Mouse (Mus musculus): ENCODE measurements around the gene Gm21083. TPM values are rescaled to one million over a fixed set of nuclear protein-coding genes. Genes with fewer than 3 reads are reported as not detected.
"Not testable (repeated sequence)": the region's sequence is repeated elsewhere in the genome, so short reads cannot be mapped to it uniquely, and the experiment has no call there.

Gene Gm21083
- not detected for total RNA-seq (2021)
- long read RNA-seq, experiment 1: 0 reads
- long read RNA-seq, experiment 2: 0 reads

GRCm38 (mm10) chr5:15577033-15577432 lies at the start of gene Gm21083:
Gm21083 (plus strand) TSS chr5:15577333.
- DNase-seq: not testable (repeated sequence)

DNA sequence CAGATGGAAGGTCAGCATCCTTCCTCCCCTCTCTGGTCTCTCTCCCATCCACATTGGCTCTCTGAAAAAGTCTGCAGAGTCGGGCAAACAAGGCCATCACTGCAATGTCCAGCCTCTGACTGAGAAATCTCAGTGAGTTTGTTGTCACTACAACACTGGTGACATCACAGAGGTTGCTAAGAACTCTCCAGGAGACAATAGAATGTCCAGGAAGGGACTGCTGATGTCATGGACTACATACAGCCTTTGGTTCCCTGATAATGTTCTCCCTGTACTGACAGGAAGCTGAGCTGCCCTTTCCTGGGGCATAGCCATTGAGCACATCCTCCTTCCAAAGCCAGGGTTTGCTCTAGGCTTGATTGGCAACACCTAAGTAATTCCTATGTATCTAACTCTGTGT lies 48.0 kb upstream of the Gm21083 start, which contains the start of gene Gm21190:
TSS of gene Gm21190 (minus strand) at position 101 of the 400 bp plus-strand sequence.
- DNase-seq: not testable (repeated sequence)

- not testable (repeated sequence) for DNase-seq
These were observed 28.5 kb upstream of the Gm21083 start for GRCm38 (mm10) chr5:15548642-15549041.

- not testable (repeated sequence) for DNase-seq
These were observed 28.0 kb upstream of the Gm21083 start for GRCm38 (mm10) chr5:15549134-15549533.

GRCm38 (mm10) chr5:15549606-15550005 lies 27.5 kb upstream of the Gm21083 start:
- peak in 1 of 2 experiments; percentile 5 for DNase-seq

DNA sequence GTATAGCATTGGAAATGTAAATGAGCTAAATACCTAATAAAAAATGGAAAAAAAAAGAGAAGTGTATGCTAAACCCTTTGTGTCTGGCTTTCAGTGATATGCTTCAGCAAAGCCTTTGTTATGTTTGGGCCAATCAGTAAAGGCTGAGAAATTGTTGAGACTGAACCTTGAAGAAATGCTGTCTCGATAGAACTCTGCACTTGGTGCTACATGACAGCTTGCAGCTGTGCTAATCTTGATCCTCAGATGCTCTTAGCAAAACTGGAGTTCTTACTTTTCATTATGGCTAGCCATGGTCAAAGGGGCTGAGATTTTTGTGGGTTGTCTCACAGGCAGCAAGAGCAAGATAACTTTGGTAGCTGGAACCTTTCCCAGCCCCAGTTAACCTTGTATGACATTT lies 18.5 kb upstream of the Gm21083 start:
- DNase-seq: not testable (repeated sequence)

DNA sequence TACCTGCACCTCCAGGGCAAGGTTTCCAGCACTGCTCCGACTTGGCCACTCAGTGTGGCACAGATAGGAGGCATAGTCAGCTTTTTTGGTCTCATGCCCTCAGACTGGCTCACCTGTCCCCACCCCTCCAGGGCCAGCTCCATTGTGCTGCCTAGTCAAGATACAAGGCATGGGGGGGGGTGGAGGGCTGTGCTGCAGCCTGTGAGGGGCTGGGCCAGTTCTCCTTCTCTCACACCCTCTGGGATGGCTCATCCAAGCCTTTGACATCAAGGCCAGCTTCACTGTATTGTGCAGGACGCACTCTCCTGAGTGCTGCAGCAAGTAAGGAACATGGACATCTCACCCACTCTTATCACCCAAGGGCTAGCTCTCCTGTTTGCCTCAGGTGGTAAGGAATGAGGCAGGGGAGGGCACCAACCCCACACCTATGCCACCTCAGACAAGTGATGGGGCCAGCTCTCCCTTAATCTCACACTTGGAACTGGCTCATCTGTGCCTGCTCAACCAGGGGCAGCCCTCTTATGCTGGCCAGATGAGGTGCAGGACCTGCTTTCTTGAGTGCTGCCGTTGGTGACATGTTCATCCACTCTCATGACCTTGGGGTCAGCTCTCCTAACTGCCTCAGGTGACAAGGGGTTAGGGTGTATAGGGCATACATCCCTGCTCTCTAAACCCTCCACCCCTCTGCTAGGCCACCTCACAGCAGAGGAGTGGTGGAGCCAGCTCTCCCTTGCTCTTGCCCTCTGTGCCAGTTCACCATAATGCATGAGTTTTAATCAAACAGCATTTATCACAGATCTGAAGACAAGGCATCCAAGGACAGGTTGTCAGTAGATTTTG lies 15.5 kb upstream of the Gm21083 start:
- not testable (repeated sequence) for DNase-seq

- not testable (repeated sequence) for DNase-seq
These were observed 3.4 kb upstream of the Gm21083 start for GRCm38 (mm10) chr5:15573735-15574134.

- DNase-seq: peak; percentile 26 to 47
These were observed 9.2 kb downstream of the Gm21083 start for GRCm38 (mm10) chr5:15586351-15586750.

- not testable (repeated sequence) for DNase-seq
These were observed 11.2 kb downstream of the Gm21083 start for GRCm38 (mm10) chr5:15588291-15588690.

- DNase-seq: not testable (repeated sequence)
These were observed 13.5 kb downstream of the Gm21083 start for GRCm38 (mm10) chr5:15590635-15591034.

GRCm38 (mm10) chr5:15591577-15591976 lies 14.4 kb downstream of the Gm21083 start:
- DNase-seq: not testable (repeated sequence)

DNA sequence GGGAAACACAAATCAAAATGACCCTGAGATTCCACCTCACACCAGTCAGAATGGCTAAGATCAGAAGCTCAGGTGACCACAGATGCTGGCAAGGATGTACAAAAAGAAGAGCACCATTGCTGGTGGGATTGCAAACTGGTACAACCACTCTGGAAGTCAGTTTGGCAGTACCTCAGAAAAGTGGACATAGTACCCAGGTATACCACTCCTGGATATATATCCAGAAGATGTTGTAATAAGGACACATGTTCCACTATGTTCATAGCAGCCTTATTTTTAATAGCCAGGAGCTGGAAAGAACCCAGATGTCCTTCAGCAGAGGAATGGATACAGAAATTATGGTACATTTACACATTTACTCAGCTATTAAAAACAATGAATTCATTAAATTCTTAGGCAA lies 21.7 kb downstream of the Gm21083 start:
- not testable (repeated sequence) for DNase-seq

DNA sequence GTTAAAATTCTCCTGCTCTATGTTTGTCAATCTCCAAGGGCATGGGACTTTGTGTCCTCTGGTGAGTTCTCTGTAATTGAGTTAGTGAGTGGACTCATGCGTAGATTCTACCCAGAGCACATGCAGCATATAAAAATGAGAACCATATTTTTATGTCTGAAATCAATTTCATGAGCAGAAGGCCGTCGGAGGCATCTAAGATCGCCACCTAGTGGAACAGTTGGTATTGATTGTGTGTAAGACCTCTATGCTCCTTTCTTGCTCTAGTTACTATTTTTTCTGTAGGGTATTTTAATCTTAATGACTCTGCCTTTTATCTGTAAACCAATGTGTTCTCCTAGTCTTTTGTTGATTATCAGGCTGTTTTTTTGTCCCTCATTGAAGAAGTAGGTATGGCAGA lies 23.2 kb downstream of the Gm21083 start:
- DNase-seq: peak; percentile 5 to 10

DNA sequence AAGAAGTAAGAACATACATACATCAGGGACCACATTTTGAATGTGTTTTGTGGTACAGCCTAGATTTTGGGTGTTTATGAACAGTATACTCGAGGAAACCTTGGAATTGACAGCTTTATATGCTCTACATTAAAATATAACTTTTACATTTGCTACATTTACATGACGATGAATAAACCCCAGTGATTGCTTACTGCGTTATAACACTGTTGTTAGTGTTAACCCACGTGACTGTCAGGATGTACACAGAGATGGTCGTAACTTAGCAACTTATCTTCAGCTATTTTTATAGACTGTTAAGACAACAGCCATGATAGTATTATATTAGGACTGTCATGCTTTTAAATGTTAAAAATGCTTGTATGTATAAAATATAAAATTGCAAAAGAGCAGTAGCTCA lies 24.3 kb downstream of the Gm21083 start:
- DNase-seq: not testable (repeated sequence)

GRCm38 (mm10) chr5:15601960-15602359 lies 24.8 kb downstream of the Gm21083 start:
- DNase-seq: not testable (repeated sequence)

DNA sequence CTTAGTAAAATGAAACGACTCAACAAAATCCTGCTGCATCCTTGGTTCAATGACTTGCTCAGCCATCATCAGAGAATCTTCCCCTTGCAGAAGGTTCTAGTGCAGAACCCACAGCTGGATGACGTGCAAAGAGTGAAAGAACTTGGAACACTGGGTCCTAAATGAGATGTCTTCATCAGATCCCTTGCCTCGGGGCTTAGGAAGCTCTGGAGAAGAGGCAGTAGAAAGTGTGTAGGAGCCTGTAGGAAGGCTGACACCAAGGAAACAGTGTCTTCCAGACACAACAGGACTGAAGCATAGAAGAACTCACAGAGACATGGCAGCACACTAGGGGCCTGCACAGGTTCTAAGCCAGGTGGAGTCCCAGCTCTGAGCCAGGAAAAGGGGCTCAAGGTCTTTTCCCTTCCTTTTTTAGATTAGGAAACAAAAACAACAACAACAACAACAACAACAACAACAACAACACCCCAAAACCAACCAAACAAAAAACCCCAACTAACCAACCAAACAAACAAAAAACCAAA lies 25.4 kb downstream of the Gm21083 start:
- DNase-seq: not testable (repeated sequence)

DNA sequence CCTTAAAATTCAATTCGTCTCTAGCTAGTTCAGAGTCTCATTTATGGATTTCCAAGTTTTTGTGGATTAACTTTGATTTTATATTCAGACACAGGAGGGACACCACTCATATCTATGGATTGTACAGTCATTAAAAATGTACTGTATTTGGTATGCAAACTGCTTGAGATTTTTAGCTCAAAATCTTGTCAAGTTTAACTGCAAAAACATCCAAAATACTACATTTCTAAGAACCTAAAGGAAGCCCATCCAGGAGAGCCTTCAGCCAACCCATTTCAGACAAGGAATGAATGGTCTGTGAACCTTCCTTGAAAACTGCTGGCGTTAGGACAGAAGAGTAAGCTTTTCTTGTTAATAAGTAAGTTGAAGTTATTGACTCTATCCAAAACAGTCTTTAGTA lies 25.9 kb downstream of the Gm21083 start:
- DNase-seq: not testable (repeated sequence)

- DNase-seq: not testable (repeated sequence)
These were observed 26.5 kb downstream of the Gm21083 start for GRCm38 (mm10) chr5:15603585-15603984.

- DNase-seq: not testable (repeated sequence)
These were observed 29.5 kb downstream of the Gm21083 start for GRCm38 (mm10) chr5:15606677-15607076.

DNA sequence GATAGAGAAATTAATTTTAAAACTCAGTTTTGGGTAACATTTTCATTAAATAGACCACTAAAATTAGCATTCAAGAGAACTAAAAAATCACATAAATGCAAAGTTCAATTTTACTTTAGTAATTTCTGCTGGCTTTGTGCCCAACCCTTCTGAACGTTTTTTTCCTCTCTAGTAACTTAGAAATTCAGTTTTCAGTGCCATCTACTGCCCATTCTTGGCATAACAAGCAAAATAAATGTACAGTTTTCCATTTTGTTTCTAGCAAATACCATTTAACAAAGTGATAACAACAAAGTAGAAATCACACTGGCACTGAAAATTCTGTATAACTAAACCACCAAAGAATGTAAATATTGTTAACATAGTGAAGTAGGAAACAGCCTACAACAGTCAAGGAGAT lies 33.6 kb downstream of the Gm21083 start:
- DNase-seq: not testable (repeated sequence)

- not testable (repeated sequence) for DNase-seq
These were observed 39.1 kb downstream of the Gm21083 start for GRCm38 (mm10) chr5:15616195-15616594.

DNA sequence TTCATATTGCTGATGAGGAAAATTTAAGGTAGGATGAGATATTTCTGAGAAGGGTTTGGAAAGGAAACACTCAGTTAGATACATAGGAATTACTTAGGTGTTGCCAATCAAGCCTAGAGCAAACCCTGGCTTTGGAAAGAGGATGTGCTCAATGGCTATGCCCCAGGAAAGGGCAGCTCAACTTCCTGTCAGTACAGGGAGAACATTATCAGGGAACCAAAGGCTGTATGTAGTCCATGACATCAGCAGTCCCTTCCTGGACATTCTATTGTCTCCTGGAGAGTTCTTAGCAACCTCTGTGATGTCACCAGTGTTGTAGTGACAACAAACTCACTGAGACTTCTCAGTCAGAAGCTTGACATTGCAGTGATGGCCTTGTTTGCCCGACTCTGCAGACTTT lies 41.6 kb downstream of the Gm21083 start, which contains the start of gene Speer4d:
TSS of gene Speer4d (plus strand) at position 301 of the 400 bp plus-strand sequence.
- DNase-seq: not testable (repeated sequence)

Data from adrenal gland, postnatal 36 days (tissue).